Mouse (Mus musculus) E14TG2a.4 (cell line): ENCODE measurements around the gene Man1c1.

Source experiments
- CTCF ChIP-seq: conservative IDR thresholded peaks from 2 replicates; pipeline ENCODE4 v1.5.1; 2014; ENCODE audit warnings: low read length
- NANOG ChIP-seq: IDR thresholded peaks from 2 replicates; pipeline ENCODE4 v1.6.1; 2014; ENCODE audit warnings: borderline replicate concordance, low read length, mixed read lengths
- POU5F1 ChIP-seq: IDR thresholded peaks from 2 replicates; pipeline ENCODE4 v1.6.1; 2014; ENCODE audit warnings: low read length, borderline replicate concordance

DNA sequence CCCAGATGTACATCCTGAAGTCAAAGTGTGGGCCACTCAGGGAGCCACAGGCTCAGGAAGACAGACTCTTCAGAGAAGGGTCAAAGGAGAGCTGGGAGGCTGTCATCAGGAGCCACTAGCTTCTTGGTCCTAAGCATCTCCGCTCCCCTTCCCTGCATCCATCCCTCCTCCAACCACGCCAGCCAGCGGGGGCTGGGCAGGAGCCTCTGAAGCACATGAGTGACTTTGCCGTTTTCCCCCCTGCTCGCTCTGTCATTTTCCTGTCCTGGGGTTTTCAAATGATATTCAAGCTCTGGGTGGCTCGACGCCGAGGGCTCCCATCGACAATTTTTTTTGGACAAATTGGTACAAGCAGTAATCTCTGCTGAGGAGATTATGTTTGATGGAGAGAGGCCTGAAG, 114.3 kb downstream of the Man1c1 start:
- TF ChIP-seq CTCF = no peak
- TF ChIP-seq NANOG = no peak
- no peak for TF ChIP-seq POU5F1
